Mouse (Mus musculus) bone marrow macrophage, adult 2 months (primary cell): Measurements from ENCODE around the gene Prdx3.

ENCODE experiments used
- CTCF ChIP-seq: IDR thresholded peaks from 2 replicates; pipeline ENCODE4 v1.5.1; 2012; ENCODE audit warnings: low read depth, mild to moderate bottlenecking, low read length, moderate library complexity
- POLR2A ChIP-seq: IDR thresholded peaks from 2 replicates; pipeline ENCODE4 v1.6.1; 2012; ENCODE audit warnings: mild to moderate bottlenecking, low read depth, low read length, borderline replicate concordance

GRCm38 (mm10) chr19:60905477-60905876, 31.1 kb upstream of the Prdx3 start:
- TF ChIP-seq CTCF (no peak), POLR2A (no peak)
